ENCODE assay signal across 8 mouse cellular contexts in the genomic region with DNA sequence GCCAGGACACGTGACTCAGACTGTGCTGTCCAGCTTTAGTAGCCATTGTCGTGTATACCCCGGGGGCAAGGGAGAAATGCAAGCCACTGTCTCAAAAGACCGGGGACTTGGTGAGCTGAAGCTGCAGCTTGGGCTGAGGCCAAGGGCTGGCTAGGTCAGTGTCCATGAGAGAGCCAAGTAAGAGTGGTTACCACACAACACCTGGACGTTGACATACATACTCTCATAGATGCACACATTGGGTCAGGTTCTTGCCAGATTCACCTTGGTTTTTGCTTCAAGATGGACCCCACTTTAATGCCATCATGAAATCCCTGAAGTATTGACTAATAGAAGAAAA. TPM values are rescaled to one million over a fixed set of nuclear protein-coding genes. Genes with fewer than 3 reads are reported as not detected.
DNase-seq lines count a peak whose midpoint lies in the region; ATAC-seq and TF ChIP-seq lines count a peak whose summit lies in the region.

No protein-coding gene starts in this region.

- ATAC-seq in heart, embryonic 16.5 days (replicated peaks; ENCODE audit: extremely low read depth, insufficient read depth, low FRiP score): no peak
- no peak for ATAC-seq in hindbrain, embryonic 12.5 days (ENCODE audit: low FRiP score)

- 11% methylated on average over 5 of the region's 5 CpGs for WGBS in heart, embryonic 16.5 days
- 20% methylated on average over 5 of the region's 5 CpGs for WGBS in bone marrow, adult 2 months
- 14% methylated on average over 5 of the region's 5 CpGs for WGBS in hindbrain, embryonic 12.5 days
- whole genome bisulfite sequencing in midbrain, embryonic 10.5 days: 11% methylated on average over 5 of the region's 5 CpGs

- no peaks in the 10 kb centered on the region for H3K36me3 ChIP-seq in heart, embryonic 16.5 days (ENCODE audit: control insufficient read depth, insufficient read depth)
- H3K36me3 ChIP-seq in hindbrain, embryonic 12.5 days: no peaks in the 10 kb centered on the region
- no peaks in the 10 kb centered on the region for H3K36me3 ChIP-seq in midbrain, embryonic 10.5 days

- H3K4me1 ChIP-seq in heart, embryonic 16.5 days (ENCODE audit: control insufficient read depth, insufficient read depth, low read length): peaks cover 14% of the 10 kb centered on the region
- H3K4me1 ChIP-seq in bone marrow, adult 2 months (ENCODE audit: control insufficient read depth, insufficient read depth, low read length): no peaks in the 10 kb centered on the region
- peaks cover 10% of the 10 kb centered on the region for H3K4me1 ChIP-seq in hindbrain, embryonic 12.5 days
- H3K4me1 ChIP-seq in midbrain, embryonic 10.5 days: peaks cover 21% of the 10 kb centered on the region

- H3K27me3 ChIP-seq in heart, embryonic 16.5 days (ENCODE audit: control insufficient read depth, insufficient read depth, low read length): no peaks in the 10 kb centered on the region
- no peaks in the 10 kb centered on the region for H3K27me3 ChIP-seq in hindbrain, embryonic 12.5 days
- H3K27me3 ChIP-seq in midbrain, embryonic 10.5 days (ENCODE audit: low read depth, poor library complexity, severe bottlenecking): no peaks in the 10 kb centered on the region; the same call in 1 of the 2 replicates

- H3K4me2 ChIP-seq in heart, embryonic 16.5 days (ENCODE audit: low read depth, low read length): peak overlapping the region; percentile 82
- H3K4me2 ChIP-seq in hindbrain, embryonic 12.5 days (replicated peaks): peak overlapping the region; percentile 94

- TF ChIP-seq POLR2A in bone marrow, adult 2 months (IDR thresholded peaks at IDR 0.05; ENCODE audit: borderline replicate concordance, control insufficient read depth, low read depth, low read length): no peak

- no peak for TF ChIP-seq CTCF in bone marrow, adult 2 months (IDR thresholded peaks at IDR 0.05; ENCODE audit: control insufficient read depth, insufficient read depth, low read length)

- H3K9me3 ChIP-seq in heart, embryonic 16.5 days (replicated peaks; ENCODE audit: control insufficient read depth, low read length): no peaks in the 10 kb centered on the region
- H3K9me3 ChIP-seq in hindbrain, embryonic 12.5 days (replicated peaks): no peaks in the 10 kb centered on the region
- H3K9me3 ChIP-seq in midbrain, embryonic 10.5 days (replicated peaks): no peaks in the 10 kb centered on the region

- peak overlapping the region; percentile 89 for H3K27ac ChIP-seq in heart, embryonic 16.5 days (ENCODE audit: low read length)
- H3K27ac ChIP-seq in bone marrow, adult 2 months (ENCODE audit: control insufficient read depth, insufficient read depth, low read depth, low read length, poor library complexity): no peak overlapping the region
- no peak overlapping the region for H3K27ac ChIP-seq in hindbrain, embryonic 12.5 days
- H3K27ac ChIP-seq in midbrain, embryonic 10.5 days (replicated peaks): peak overlapping the region; percentile 94

- intact Hi-C loops in left cerebral cortex, postnatal 10 days (cut with DNase I): no loop called here

- peak overlapping the region; percentile 92 for H3K9ac ChIP-seq in heart, embryonic 16.5 days (ENCODE audit: low read length)
- peak overlapping the region; percentile 80 for H3K9ac ChIP-seq in hindbrain, embryonic 12.5 days

- no peak for DNase-seq in heart, adult 9 months (ENCODE audit: low spot score in 2 of 2)
- no peak for DNase-seq in midbrain, embryonic 10.5 days (ENCODE audit: low spot score)
- no peak for DNase-seq in left cerebral cortex, postnatal 10 days (ENCODE audit: extremely low spot score in 1 of 2, low spot score in 2 of 2)
- no peak for DNase-seq in thymus, postnatal 4 days
- DNase-seq in right cerebral cortex, adult 2 months (ENCODE audit: low spot score in 2 of 2): no peak

- H3K4me3 ChIP-seq in heart, embryonic 16.5 days (ENCODE audit: low read length): peak overlapping the region; percentile 77
- H3K4me3 ChIP-seq in bone marrow, adult 2 months (replicated peaks; ENCODE audit: control insufficient read depth, low read depth, low read length): peak overlapping the region; percentile 68
- H3K4me3 ChIP-seq in hindbrain, embryonic 12.5 days: peak overlapping the region; percentile 66
- H3K4me3 ChIP-seq in midbrain, embryonic 10.5 days: peak overlapping the region; percentile 79

RNA-seq across cellular contexts. Expression of a gene that starts 0.3 kb away (rescaled TPM):
- 54.3 and 54.4 TPM in 2 replicates for polyA plus RNA-seq in heart, embryonic 16.5 days (2015; fragmentation: Nextera tagmentation; extraction: Ambion mirVana)
- 3.3 and 9.3 TPM in 2 replicates for polyA plus RNA-seq in bone marrow, adult 2 months (2011; ENCODE audit: insufficient read depth, insufficient read length, low replicate concordance, missing spikeins)
- 18.9 and 19.1 TPM in 2 replicates for polyA plus RNA-seq in hindbrain, embryonic 12.5 days (2016; fragmentation: Nextera tagmentation; extraction: Ambion mirVana)
- polyA plus RNA-seq in midbrain, embryonic 10.5 days (2016; fragmentation: Nextera tagmentation; extraction: Ambion mirVana): 42.9 and 47.4 TPM in 2 replicates
- total RNA-seq in left cerebral cortex, postnatal 10 days (2021): 1 to 10 TPM; 1.6 to 2.1 TPM

Comparison
In these comparisons a context has a peak if more than half of its experiments do, and no peak if none do; other contexts are left out.
1. H3K27ac ChIP-seq: peak in heart, embryonic 16.5 days (single experiment) and midbrain, embryonic 10.5 days (single experiment); none in bone marrow, adult 2 months (single experiment) and hindbrain, embryonic 12.5 days (single experiment).
2. Peak in every context shown above with its lines, with median percentiles within 50 percentile points of each other: H3K4me3 ChIP-seq.